Mouse (Mus musculus) midbrain, embryonic 16.5 days (tissue): Measurements from ENCODE around the gene Mospd3. TPM values are rescaled to one million over a fixed set of nuclear protein-coding genes. Genes with fewer than 3 reads are reported as not detected.

ENCODE experiments used
- ATAC-seq: fragments of 200-750 bp; cut with Nextera tagmentation; 2 replicates; pipeline ENCODE4 v1.8.0; 2017; ENCODE audit warnings: moderate TSS enrichment
- H3K27ac ChIP-seq: fragments of 300-500 bp; sonication (generic); 2 replicates; pipeline ENCODE4 v1.5.1; 2014; ENCODE audit warnings: mild to moderate bottlenecking, low read length, mixed read lengths
- H3K27me3 ChIP-seq: fragments of 300-500 bp; sonication (generic); 2 replicates; pipeline ENCODE4 v1.6.1; 2014; ENCODE audit warnings: low read depth, low read length, mixed read lengths; ENCODE audit not compliant: control insufficient read depth, insufficient read depth
- H3K36me3 ChIP-seq: fragments of 300-500 bp; sonication (generic); 2 replicates; pipeline ENCODE4 v1.6.1; 2014; ENCODE audit warnings: mild to moderate bottlenecking, low read length, moderate library complexity, mixed read lengths; ENCODE audit not compliant: control insufficient read depth, insufficient read depth
- H3K4me1 ChIP-seq: fragments of 300-500 bp; sonication (generic); 2 replicates; pipeline ENCODE4 v1.6.1; 2014; ENCODE audit warnings: mild to moderate bottlenecking, low read length, mixed read lengths; ENCODE audit not compliant: control insufficient read depth, insufficient read depth
- H3K4me2 ChIP-seq: fragments of 300-500 bp; sonication (generic); 2 replicates; pipeline ENCODE4 v1.6.1; 2014; ENCODE audit warnings: mild to moderate bottlenecking, low read length, mixed read lengths
- H3K4me3 ChIP-seq: fragments of 300-500 bp; sonication (generic); 2 replicates; pipeline ENCODE4 v1.5.1; 2014; ENCODE audit warnings: low read depth, mild to moderate bottlenecking, low read length, moderate library complexity, mixed read lengths
- H3K9ac ChIP-seq: fragments of 300-500 bp; sonication (generic); 2 replicates; pipeline ENCODE4 v1.6.1; 2014; ENCODE audit warnings: low read depth, low read length, mixed read lengths
- H3K9me3 ChIP-seq: fragments of 300-500 bp; sonication (generic); replicated peaks from 2 replicates; pipeline ENCODE4 v1.6.1; 2014; ENCODE audit warnings: mild to moderate bottlenecking, low read length, mixed read lengths; ENCODE audit not compliant: control insufficient read depth, poor library complexity, severe bottlenecking
- WGBS: fragments of 180-500 bp; shearing (Covaris S2); extraction: QIAGEN DNeasy Blood & Tissue Kit; methylation state at CpG from one replicate; pipeline ENCODE4 v1.1.7; 2014; 5-methylcytosine and 5-hydroxymethylcytosine counted together
- polyA plus RNA-seq: library from polyadenylated mRNA; unstranded; fragments of >200 nt; fragmentation: Nextera tagmentation; extraction: Ambion mirVana; gene quantifications from 2 replicates; pipeline ENCODE4 v1.2.1, GENCODE M21; 2015

Mospd3 gene
- polyA plus RNA-seq, 1 experiment from 2014 or later, result 60.9 TPM

DNA sequence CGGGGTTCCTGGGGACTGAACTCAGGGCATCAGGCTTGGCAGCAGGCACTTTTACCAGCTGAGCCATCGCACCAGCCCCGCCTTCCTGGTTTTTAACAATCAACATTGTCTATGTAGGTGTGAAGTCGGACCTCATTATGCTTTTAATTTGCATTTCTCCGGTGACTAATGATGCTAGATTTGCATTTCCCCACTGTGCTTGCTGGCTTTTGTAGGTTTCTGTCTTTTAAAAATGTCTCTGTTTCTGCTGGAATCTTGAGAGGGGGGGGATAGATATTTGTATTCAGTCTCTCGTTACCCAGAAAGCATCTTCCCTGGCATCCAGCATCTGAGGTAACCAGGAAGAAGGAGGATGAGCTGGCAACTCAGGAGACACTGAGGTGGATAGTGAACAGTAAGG, 39.3 kb downstream of the Mospd3 start:
- Histone ChIP-seq H3K4me1 (no peaks in the 10 kb centered on the region), H3K4me3 (no peak overlapping the region), H3K9me3 (no peaks in the 10 kb centered on the region), H3K27me3 (no peaks in the 10 kb centered on the region), H3K27ac (no peak overlapping the region), H3K4me2 (no peak overlapping the region), H3K36me3 (peaks cover 17% of the 10 kb centered on the region), H3K9ac (no peak overlapping the region)
- 56% methylated on average over 6 of the region's 6 CpGs for WGBS
- no peak for ATAC-seq

DNA sequence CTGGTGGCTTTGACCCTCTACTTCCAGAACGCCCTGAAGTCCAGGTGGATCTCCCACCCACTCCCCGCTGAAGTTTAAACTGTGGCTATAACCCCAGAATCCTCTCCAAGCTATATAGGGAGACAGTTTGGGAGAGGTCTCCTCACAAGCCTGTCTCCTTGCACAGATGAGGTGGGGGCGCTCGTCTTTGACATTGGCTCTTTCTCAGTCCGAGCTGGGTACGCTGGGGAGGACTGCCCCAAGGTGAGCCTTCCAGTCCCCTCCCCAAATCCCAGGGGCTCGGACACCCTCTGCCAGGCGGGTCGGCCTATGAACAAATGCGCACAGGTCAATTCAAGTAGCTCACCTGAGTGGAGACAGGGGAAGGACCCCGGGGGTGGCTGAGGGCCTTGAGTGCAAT, 47.0 kb downstream of the Mospd3 start:
- Histone ChIP-seq H3K4me1 (peaks cover 19% of the 10 kb centered on the region), H3K9me3 (no peaks in the 10 kb centered on the region), H3K27me3 (no peaks in the 10 kb centered on the region), H3K4me2 (peak overlapping the region; percentile 96), H3K4me3 (peak overlapping the region; percentile 84), H3K9ac (peak overlapping the region; percentile 91), H3K36me3 (no peaks in the 10 kb centered on the region), H3K27ac (peak overlapping the region; percentile 72)
- peak; percentile 53; the same call in 1 of the 2 replicates for ATAC-seq
- 48% methylated on average over 11 of the region's 11 CpGs for WGBS

DNA sequence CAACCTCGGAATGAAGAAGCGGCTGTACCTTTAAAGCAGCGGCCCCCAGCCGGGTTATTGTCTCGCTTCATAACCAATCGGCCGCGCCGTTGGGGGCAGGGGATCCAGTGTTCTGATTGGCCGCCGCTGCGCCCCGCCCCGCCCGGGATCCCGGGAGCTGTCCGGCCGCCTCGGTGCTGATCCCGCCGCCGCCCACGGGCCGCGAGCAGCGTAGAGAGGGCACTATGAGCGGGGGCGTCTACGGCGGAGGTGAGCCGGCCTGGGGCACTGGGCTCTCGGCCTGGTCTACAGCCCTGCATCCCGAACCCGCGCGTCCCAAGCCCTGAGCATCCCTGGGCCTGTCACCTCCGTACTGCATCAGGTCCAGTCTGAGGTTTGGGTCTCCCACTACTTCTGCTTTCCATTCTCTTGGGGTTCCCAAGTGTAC, 47.4 kb downstream of the Mospd3 start, which contains the start of gene Actl6b:
Actl6b (plus strand) TSS at position 107 of the 427 bp plus-strand sequence.
- H3K9ac ChIP-seq, result peak within 1 kb of the TSS; percentile 91
- peak within 1 kb of the TSS; percentile 72 for H3K27ac ChIP-seq
- ATAC-seq, result peak; percentile 96
- H3K4me3 ChIP-seq, result peak within 1 kb of the TSS; percentile 84
- under 1% methylated on average over 34 of the region's 37 CpGs for WGBS
- H3K9me3 ChIP-seq, result no peaks in the 10 kb centered on the region
- no peaks in the 10 kb centered on the region for H3K27me3 ChIP-seq
- H3K36me3 ChIP-seq, result no peaks in the 10 kb centered on the region
- H3K4me2 ChIP-seq, result peak within 1 kb of the TSS; percentile 96
- peaks cover 19% of the 10 kb centered on the region for H3K4me1 ChIP-seq

DNA sequence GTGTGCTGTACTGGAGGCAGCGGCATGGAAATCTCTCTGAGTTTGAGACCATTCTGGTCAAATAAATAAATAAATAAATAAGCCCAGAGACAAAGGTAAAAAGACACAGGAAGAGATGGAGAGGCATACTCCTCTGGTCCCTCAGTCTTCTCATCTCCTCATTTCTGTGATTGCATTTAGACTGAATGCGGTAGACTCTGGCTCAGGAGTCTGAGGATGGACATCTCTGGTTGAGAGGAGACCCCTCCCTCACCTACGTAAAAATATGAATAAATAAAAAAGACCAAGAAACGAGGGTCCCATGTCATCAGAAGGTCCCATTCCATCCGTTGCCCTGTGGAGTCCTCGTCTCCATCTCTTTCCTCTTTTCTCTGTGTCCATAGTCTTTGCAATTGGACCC, 47.9 kb downstream of the Mospd3 start:
- Histone ChIP-seq H3K36me3 (no peaks in the 10 kb centered on the region), H3K27ac (peak overlapping the region; percentile 72), H3K9ac (peak overlapping the region; percentile 91), H3K4me1 (peaks cover 19% of the 10 kb centered on the region), H3K4me3 (peak overlapping the region; percentile 84), H3K4me2 (peak overlapping the region; percentile 96), H3K27me3 (no peaks in the 10 kb centered on the region), H3K9me3 (no peaks in the 10 kb centered on the region)
- 25% methylated on average over 6 of the region's 6 CpGs for WGBS
- peak; percentile 59; the same call in 1 of the 2 replicates for ATAC-seq

DNA sequence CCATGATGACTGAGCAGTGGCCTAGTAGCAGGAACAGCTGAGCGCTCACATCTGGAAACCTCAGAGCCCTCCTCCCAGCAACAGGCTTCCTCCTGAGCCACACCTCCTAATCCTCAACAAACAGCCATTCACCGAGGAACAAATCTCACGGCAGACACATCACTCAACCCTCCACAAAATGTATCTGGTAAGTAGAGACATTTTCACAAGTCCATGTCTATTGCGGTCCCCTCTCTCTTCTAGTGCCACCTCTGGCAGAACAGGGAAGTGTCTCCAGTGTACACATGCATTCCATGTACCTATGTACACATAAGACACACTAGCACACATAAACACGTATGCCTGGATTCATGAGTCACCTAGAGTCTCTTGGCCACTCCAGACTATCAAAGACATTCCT, 49.7 kb downstream of the Mospd3 start:
- no peak overlapping the region for H3K9ac ChIP-seq
- no peaks in the 10 kb centered on the region for H3K36me3 ChIP-seq
- H3K4me1 ChIP-seq, result peaks cover 19% of the 10 kb centered on the region
- H3K27me3 ChIP-seq, result no peaks in the 10 kb centered on the region
- H3K27ac ChIP-seq, result no peak overlapping the region
- no peak for ATAC-seq
- WGBS, result 68% methylated on average over 5 of the region's 5 CpGs
- no peak overlapping the region for H3K4me3 ChIP-seq
- no peak overlapping the region for H3K4me2 ChIP-seq
- no peaks in the 10 kb centered on the region for H3K9me3 ChIP-seq

DNA sequence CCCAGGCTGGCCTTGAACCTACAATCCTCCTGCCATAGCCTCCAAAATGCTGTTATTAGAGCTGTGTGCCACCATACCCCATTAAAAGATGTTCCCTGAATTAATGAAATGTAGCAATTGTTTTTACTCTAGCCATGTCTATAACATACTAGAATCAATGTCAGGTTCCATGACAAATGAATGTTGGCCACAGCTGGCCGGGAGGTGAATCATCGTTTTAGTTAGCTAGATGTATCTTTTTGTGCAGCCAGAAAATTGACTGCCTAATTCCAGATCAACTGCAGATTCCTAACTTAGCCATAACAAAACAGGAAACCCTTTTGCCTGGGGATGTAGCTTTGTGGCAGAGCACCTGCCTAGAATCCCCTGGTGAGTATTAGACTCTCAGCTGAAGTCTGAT, 51.0 kb downstream of the Mospd3 start:
- Histone ChIP-seq H3K9me3 (no peaks in the 10 kb centered on the region), H3K4me2 (no peak overlapping the region), H3K4me3 (no peak overlapping the region), H3K36me3 (no peaks in the 10 kb centered on the region), H3K9ac (no peak overlapping the region), H3K27ac (no peak overlapping the region), H3K4me1 (peaks cover 9% of the 10 kb centered on the region), H3K27me3 (no peaks in the 10 kb centered on the region)
- no peak for ATAC-seq
- WGBS, result 89% methylated on average over 2 of the region's 2 CpGs

Other genes with a start within 250 kb of the Mospd3 start
- 0.12 and 0.18 TPM in 2 replicates for gene Zan, start 124.0 kb downstream of the Mospd3 start, polyA plus RNA-seq
- 76.3 and 80.5 TPM in 2 replicates for gene Pop7, start 98.5 kb downstream of the Mospd3 start, polyA plus RNA-seq
- gene Gigyf1, start 82.5 kb downstream of the Mospd3 start, polyA plus RNA-seq, result 19.3 and 19.4 TPM in 2 replicates
- not detected in 2 replicates for gene Epo, start 67.8 kb downstream of the Mospd3 start, polyA plus RNA-seq
- gene Gnb2, start 67.5 kb downstream of the Mospd3 start, polyA plus RNA-seq, result 496 and 512 TPM in 2 replicates
- 307 and 326 TPM in 2 replicates for gene Actl6b, start 47.5 kb downstream of the Mospd3 start, polyA plus RNA-seq
- gene Tfr2, start 31.2 kb downstream of the Mospd3 start, polyA plus RNA-seq, result 7.8 and 10.1 TPM in 2 replicates
- 11.9 and 13.3 TPM in 2 replicates for gene Pcolce, start 12.7 kb upstream of the Mospd3 start, polyA plus RNA-seq
- gene Fbxo24, start 27.9 kb upstream of the Mospd3 start, polyA plus RNA-seq, result 0.11 and 0.12 TPM in 2 replicates
- 18.8 and 19.2 TPM in 2 replicates for gene Lrch4, start 28.1 kb upstream of the Mospd3 start, polyA plus RNA-seq
- gene Gm20605, start 28.1 kb upstream of the Mospd3 start, polyA plus RNA-seq, result 8.2 and 9.2 TPM in 2 replicates
- gene Sap25, start 40.3 kb upstream of the Mospd3 start, polyA plus RNA-seq, result 5.9 and 6.7 TPM in 2 replicates
- 0.15 and 0.16 TPM in 2 replicates for gene Irs3, start 44.7 kb upstream of the Mospd3 start, polyA plus RNA-seq
- gene Agfg2, start 83.7 kb upstream of the Mospd3 start, polyA plus RNA-seq, result 15.8 and 20.4 TPM in 2 replicates
- 67.2 and 67.5 TPM in 2 replicates for gene Nyap1, start 140.5 kb upstream of the Mospd3 start, polyA plus RNA-seq
- 55.4 and 74.1 TPM in 2 replicates for gene Tsc22d4, start 144.7 kb upstream of the Mospd3 start, polyA plus RNA-seq
- gene Ppp1r35, start 177.8 kb upstream of the Mospd3 start, polyA plus RNA-seq, result 33.5 and 36.6 TPM in 2 replicates
- gene Mepce, start 186.6 kb upstream of the Mospd3 start, polyA plus RNA-seq, result 10.4 and 11.6 TPM in 2 replicates
- gene Zcwpw1, start 186.7 kb upstream of the Mospd3 start, polyA plus RNA-seq, result 11.6 and 13.1 TPM in 2 replicates
- gene Pilra, start 235.2 kb upstream of the Mospd3 start, polyA plus RNA-seq, result 0.37 and 0.48 TPM in 2 replicates